Mouse (Mus musculus): Measurements from ENCODE around the gene Rap1a.

The Rap1a gene

DNA sequence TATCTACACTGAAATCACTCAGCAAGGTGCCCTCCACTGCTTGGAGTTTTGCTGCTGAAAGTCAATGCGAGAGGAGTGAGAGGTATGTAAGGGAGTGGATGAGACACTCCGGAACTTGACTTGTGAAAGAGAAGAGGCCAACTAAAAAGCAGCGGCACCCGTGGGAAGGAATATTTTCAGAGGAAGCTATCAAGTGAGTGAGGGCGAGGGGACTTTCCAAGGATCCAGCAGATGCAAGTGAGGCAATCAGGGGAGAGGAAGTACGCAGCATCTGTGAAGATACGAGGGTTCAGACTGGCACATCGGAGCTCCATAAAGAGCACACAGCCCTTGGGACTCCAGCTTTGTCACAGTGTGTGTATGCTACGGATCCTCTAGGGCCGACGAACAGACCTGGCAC, 2.5 kb upstream of the Rap1a start:
- DNase-seq, result no peak

DNA sequence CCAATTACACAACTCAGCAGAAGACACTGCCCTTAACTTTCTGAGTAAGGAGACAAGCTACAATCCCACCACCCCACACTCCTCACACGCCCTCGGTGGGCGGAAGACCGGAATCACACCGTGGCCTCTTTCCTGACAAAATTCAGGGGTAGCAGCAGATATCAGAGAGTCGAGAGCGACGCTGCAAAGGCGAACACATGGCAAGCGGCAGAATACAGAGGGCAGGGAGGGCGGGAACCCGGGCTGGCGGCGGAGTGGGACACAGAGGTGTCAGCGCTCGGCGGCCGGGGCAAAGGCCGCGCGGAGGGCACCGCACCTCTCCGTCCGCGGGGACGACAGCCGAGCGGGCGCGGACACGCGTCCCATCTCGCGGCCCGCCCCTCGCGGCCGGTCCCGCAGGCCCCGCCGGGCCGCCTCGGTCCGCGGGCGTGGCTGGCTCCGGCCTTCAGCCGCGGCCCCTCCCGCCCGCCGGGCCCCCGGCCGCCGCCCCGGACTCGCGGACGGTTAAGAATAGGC, 403 bp downstream of the Rap1a start:
- no peak for DNase-seq

DNA sequence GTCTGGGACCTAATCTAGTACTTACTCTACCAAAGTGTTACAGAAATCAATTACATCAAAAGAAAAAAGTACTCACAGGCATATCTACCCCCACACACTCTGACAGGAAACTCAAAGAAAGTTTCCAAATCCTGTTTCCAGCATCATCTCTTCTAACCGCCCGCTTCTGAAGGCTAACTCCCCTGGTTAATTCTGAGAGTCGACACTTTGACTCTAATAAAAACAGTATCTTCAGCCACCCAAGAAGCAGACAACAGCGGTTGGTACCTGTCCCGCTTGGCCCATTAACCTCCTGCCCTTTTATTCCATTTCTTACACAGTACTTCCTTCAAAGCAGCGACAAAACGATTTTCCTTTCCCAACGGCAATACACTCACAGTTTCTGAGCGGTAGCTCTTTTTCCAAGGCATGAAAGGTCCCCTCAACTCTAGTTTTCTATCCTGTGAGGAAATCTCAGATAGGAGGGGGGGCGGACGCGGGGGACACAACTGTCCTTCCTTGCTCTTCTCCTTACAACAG, 921 bp downstream of the Rap1a start:
- DNase-seq, result no peak

DNA sequence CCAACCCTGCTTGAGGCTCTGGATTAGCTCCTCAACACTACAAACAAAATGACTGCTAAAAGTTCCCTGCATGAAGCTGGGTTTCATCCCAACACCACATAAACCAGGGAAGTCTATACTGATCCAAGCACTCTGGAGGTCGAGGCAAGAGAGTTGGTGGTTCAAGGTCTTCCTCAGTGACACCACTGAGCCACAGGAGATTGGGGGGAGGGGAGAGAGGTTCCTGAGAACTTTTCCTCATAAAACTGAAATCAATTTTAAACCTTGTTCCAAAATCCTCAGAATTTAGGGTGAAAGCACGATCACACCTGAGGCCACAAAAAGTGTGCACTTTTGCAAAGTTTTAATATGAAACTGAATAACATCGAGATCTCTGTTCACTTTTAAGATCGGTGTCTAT, 1.8 kb downstream of the Rap1a start:
- DNase-seq, result no peak

DNA sequence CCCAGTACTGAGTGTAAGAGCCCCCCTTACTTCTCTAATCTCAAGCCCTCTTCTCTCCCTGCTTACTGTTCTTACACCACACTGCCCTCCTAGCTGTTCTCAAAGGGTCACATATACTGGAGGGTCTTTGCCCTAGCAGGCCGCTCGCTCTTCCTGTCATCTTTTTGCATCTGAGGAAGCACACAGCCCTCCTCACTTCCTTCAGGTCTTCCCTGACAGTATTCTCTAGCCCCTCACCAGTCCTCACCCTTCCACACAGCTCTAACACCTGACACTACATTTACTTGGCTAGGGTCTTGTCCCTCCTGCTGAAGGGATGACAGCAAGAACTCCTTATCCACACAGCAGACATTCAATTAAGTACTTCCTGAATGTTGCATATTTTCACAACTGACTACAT, 2.4 kb downstream of the Rap1a start:
- no peak for DNase-seq

DNA sequence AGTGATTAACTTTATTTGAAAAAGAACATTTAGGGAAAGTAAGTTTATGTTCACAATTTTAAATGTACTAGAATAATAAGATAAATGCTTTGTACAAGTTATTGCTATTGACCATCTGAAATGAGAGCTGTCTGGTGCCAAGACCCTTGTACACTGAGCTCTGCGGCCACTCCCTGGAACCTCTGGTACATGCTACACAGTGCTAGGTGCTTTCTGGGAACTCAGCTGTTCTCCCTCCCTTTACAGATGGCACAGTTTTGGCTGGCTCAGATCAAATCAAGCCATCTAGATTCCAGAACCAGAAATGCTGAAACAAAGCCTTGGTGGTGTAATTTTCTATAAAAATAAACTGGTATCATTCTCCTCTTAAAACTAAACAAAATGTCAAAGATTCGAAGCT, 3.7 kb downstream of the Rap1a start:
- no peak for DNase-seq

DNA sequence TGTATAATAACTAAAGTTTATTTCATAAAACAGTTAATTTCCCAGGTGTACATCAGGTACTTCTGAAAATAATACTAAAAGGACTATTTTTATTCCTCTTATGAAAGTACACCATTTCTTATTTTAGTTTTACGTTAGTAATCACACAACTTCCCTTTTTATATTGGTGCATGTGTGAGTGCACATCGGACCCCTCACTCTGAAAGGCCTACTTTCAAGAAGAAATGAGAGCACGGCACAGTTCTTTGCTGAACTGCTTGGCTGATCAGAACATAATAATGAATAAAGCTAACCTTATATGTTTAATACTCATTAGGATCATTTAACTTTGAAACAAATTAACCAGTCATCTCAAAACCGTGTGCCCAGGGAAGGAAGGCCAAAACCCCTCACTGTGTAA, 4.4 kb downstream of the Rap1a start:
- DNase-seq, result no peak

DNA sequence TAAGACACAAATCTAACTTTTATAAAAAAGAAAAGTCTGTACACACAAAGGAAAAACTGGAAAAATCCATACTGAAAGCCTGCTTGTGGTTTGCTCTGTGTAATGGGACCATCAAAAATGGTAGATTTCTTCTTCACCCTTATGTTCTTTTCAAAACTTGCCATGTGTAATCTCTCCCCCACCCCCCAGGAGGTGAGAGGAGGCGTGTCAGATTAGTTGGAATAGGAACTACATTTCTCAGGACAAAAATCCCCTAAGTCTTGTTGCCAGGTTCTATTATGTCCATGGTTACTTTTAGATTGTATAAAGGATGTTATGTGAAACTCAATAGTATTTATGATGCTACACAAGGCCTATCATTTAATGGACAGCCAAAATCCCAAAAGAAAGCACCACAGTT, 6.8 kb downstream of the Rap1a start:
- no peak for DNase-seq

DNA sequence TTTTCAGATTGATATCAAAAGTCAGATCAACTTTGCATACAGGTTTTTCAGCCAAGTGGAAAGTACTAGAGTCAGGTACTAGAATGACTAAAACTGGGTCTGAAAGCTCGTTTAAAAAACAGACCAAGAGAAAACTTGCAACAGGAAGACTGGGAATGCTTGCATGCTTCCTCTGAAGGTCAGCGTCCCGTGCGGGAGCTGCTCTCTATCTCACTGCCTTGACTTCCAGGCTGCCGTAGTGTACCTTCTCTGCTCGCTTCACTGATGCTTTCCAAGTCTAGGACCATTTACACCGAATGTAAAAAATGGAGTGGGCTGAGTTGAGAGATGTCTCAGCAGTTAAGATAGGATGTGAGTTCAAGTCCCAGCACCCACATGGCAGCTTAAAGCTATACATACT, 8.8 kb downstream of the Rap1a start:
- no peak for DNase-seq

DNA sequence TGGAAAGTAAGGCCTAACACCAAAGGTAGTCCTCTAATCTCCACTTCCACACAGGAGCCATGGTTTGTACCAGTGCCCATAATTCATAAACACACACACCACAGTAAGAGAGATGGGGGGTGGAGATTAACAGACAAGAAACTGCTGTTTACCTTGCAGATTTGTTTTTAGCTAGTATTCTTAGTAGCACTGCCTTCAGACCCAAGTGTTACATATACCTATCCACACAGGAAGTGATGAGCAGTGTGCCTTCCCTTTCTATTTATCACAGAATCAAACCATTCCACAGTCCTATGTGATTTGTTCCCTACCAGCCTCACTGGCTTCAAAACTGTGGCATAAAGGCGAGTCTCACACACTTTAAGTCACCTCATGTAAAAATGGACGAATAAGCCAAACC, 10.0 kb downstream of the Rap1a start:
- DNase-seq, result no peak

DNA sequence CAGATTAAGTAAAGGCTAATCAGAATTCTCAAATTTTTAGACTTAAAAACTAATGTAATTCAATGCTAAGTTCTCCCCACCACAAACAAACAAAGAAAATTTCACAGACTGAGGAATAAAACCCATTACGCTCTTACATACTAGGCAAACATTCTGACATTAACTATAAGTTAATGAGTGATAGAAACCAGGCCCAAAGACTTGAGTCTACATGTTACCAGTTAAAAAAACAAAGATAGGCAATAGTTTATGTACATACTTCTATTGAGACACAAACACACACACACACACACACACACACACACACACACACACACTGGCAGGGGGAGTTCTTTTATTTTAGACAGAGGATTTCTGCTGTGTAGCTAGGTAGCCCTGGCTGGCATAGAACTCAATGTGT, 10.8 kb downstream of the Rap1a start:
- DNase-seq, result no peak

DNA sequence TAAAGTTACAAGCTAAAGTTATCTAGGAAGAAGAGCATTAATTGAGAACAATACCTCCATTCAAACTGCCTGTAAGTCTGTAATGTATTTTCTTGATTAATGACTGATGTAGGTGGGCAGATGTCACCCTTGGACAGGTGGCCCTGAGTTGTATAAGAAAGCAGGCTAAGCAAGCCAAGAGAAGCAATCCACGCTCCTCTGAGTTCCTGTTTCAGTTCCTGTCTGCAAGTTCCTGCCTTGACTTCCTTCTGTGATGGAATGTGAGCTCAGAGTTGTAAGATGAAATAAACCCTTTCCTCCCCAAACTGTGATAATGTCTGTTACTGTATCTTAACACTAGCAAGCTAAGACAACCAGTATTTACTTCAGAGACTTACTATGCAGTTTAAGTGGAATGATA, 11.4 kb downstream of the Rap1a start:
- no peak for DNase-seq

DNA sequence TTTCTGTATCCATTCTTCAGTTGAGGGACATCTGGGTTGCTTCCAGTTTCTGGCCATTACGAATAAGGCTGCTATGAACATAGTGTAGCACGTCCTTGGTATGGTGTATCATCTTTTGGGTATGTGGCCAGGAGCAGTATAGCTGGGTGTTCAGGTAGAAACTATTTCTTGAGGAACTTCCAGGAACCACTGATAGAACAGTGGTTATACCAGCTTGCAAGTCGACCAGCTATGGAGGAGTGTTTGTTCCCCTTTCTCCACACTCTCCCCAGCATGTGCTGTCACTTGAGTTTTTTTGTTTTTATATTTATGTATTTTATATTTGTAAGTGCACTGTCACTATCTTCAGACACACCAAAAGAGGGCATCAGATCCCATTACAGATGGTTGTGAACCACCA, 13.8 kb downstream of the Rap1a start:
- no peak for DNase-seq

DNA sequence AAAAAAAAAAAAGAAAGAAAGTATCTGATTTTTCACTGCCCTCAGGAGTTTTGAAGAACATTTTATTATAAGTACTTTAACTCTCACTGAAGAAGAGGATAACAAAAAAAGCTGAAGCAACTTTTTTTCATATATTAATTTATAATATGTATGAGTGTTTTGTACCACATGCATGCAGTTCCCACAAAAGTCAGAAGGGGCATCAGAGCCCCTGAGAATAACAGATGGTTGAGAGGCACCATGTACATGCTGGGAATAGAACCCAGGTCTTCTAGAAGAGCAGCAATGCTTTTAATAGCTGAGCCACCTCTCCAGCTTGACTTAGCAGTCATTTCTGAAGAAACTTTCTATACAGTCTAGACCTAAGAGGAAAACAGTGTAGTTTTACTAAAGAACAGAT, 15.3 kb downstream of the Rap1a start:
- DNase-seq, result no peak

DNA sequence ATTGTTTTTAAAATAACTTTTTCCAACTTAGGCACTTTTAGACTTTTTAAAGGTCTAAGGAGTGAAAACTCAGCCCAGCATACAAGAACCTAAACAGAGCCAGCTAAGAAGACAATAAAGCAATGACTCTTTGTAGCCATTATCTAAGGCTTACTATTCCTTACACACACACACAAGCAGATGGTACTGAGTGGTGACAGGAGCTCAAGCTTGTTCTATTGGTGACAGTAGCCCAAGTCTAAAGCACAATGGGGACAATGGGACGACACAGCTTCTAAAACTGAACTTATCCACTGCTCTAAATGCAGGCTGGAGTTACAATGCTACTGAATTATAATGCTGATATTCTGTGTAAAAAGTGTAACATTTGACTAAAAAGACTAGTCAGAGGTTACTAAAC, 17.3 kb downstream of the Rap1a start:
- no peak for DNase-seq

DNA sequence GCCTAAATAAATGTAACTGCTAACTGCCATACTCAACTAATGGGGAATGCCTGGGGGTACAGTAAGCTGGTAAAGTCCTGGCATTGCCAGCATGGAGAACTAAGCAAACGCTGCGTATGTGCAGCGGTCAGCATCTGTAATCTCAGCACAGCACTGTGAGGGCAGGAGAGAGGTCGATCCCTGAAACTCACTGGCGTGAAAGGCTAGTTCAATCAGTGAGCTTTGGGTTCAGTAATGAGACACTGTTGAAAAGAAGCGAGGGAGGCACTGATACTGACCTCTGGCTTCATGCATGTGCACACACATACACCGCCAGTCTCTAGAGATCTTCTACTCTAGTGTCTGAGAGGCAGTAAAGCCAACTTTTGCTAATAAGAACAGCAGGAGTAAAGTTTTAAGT, 18.7 kb downstream of the Rap1a start:
- DNase-seq, result no peak

DNA sequence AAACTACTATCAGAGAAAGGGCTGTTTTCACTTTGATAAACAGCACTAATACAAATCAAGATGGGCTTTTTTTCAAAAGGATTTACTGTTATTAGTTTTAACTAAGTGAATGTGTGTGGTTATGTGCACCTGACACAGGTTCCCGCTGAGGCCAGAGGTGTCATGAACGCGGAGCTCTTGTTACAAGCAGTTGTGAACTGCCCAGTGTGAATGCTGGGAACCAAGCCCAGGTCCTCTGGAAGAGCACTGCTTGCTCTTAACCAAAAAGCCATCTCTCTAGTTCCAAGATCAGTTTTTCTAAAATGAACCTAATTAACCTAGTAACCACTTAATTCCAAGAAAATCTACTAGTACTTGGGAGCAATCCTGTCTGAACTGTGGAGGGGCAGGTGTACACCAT, 23.1 kb downstream of the Rap1a start:
- no peak for DNase-seq

DNA sequence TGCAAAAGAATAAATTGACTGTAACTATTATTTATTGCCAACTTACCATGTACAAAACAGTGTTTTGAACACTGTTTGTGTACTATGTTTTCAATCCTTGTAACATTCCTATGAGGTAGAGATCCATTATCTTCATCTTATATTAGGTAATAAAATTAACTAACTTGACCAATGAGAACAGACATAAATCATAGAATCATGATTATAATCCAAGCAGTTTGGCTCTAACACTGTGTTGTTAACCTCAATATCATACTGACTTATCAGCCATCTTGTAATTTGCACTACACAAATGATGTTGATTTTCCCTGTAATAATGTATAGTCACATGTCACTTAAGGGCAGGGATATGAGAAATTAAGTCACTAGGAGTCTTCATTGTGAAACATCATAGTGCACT, 26.6 kb downstream of the Rap1a start:
- DNase-seq, result no peak

DNA sequence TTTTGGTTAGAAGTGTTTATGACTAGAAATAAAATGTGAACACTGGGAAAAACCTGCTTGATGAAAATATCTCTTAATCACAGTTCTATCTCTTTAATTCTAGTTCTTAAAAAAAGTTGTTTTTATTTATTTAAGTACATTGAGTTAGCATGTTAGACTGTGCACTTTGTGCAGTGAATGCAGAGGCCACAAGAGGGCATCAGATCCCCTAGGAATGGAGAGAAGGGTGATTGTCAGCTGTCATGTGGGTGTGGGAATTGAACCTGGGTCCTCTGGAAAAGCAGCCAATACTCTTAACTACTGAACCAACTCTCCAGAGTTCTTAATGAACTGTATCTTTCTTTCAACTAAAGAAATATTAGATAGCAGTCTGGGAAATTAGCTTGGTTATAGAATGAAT, 29.6 kb downstream of the Rap1a start:
- no peak for DNase-seq

DNA sequence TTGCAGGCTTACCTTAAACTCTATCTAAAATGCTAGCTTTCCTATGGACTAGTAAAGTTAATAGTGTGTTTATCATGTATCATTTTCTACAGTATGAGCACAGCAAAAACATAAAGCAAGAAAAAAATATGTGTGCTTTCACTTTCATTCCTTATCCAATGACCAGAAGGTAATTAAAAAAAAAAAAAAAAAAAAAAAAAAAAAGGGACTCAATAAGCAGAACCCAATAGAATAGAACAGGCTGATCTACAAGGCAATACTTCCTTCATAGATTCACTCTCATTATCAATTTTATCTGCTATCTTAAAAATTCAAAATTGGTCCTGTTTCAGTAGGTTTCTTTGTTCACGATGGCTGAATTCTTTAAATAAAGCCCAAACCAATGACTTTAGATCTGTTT, 30.3 kb downstream of the Rap1a start:
- no peak for DNase-seq

DNA sequence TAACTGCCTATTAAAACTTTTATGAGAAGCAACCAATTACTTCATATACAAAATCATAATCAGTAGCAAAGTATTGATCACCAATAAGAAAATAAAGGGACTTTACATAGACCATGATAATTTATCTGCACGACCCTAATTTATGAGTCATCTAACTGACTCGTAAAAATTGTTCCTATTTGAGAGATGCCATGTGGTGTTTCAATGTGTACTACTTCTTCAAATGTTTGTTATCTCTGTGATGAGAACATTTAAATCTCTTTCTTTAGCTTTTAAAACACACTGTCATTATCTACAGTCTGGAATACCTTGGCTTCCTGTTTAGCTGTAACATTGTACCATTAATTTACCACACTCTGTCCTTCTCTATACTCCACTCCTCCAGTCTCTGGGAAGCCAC, 31.8 kb downstream of the Rap1a start:
- no peak for DNase-seq

DNA sequence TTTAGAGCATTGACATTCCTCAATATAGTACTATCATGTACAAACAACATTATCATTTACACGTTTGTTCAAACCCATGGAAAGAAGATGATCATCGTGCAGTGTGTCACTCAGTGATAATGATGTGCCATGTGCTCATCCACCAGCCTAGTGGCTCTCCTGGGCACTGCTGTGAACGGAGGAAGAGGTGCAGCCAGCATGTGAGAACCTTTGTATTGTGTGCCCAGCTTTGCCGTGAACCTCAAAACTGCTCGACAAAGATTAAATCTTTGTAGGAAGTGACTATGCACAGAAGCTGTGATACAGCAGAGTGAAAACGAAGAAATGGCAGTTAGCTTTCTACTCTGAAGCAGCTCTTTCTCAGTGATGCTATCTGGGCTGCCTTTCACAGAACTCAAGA, 32.6 kb downstream of the Rap1a start:
- no peak for DNase-seq

DNA sequence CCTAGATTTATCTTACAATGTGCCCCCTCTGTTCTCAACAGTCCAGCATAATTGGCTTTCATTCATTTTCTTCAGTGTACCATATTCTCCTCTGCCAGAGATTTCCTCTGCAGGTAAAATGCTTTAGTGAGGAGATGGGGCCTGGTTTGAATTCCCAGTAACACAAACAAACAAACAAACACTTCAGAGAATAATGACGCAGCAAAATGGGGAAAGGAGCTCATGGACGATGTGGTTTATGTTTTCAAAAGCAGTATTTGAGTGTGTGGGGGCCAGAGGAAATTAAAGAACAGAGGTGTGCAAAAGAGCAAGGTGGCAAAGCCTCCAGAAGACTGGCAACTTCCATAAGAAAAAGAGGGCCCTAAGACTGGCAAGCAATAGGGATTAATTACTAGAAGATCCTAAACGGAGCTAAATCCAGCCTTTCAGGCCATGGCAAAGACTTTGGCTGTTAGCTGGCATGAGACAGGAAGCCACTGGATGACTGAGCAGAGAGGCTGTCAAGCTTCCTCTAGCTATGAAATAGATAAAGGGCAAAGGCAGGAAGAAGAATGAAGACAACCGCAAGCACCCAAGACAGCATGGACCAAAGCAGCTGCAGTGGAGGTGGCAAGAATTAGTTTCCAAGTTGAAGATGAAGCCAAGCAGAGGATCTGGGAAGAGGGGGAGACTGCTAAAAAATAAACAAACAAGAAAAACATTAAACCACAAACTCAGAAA, 37.8 kb downstream of the Rap1a start:
- DNase-seq, result no peak

DNA sequence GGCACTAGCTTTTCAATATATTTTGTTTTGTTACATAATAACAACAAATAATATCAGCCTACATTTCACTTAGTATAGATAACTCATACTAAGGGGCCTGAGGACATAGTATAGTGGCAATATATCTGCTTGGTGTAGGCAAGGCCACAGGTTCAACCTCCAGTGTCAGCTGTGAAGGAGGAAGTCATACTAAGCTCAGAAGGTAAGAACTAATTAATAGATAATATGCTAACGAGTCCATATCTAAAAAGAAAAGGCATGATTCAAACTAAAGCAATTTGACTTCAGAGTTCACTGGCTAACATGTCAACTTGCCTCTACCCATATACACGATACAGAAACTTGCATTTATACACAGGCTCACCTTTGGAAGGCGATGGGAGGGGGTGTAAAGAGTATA, 41.1 kb downstream of the Rap1a start:
- DNase-seq, result no peak

DNA sequence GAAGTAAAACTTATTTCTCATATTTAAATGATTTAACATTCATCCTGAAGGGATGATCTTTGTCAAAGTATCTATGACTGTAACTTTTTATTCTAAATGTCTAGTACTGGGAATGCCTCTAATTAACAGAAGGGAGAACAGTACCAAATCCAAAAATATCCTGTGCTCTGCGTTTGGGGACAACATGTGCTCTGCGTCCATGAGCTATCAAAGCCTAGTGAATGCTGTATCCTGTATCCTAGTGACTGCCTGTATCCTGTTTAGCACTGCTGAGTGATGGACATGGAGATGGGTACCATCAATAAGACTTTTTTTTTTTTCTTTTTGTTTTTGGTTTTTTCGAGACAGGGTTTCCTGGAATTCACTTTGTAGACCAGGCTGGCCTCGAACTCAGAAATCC, 42.5 kb downstream of the Rap1a start:
- DNase-seq, result no peak
